Mouse (Mus musculus) erythroblast, embryonic 14.5 days (primary cell): ENCODE data around the gene Cnst. TPM values are rescaled to one million over a fixed set of nuclear protein-coding genes. Genes with fewer than 3 reads are reported as not detected.

Experiments used
- H3K27me3 ChIP-seq: 2 replicates; pipeline ENCODE4 v1.6.1; 2012; ENCODE audit warnings: inconsistent platforms; ENCODE audit not compliant: control insufficient read depth
- H3K36me3 ChIP-seq: 2 replicates; pipeline ENCODE4 v1.6.1; 2012; ENCODE audit warnings: mild to moderate bottlenecking, inconsistent platforms; ENCODE audit not compliant: control insufficient read depth
- H3K4me1 ChIP-seq: 2 replicates; pipeline ENCODE4 v1.6.1; 2012; ENCODE audit warnings: inconsistent platforms; ENCODE audit not compliant: control insufficient read depth
- H3K4me3 ChIP-seq: replicated peaks from 2 replicates; pipeline ENCODE3; 2012; ENCODE audit warnings: moderate library complexity, mild to moderate bottlenecking, inconsistent platforms
- H3K9me3 ChIP-seq: 2 replicates; pipeline ENCODE4 v1.6.1; 2012; ENCODE audit warnings: low read length, inconsistent platforms, mixed read lengths; ENCODE audit not compliant: control insufficient read depth
- GATA1 ChIP-seq: IDR thresholded peaks from 2 replicates; pipeline ENCODE4 v1.6.1; 2012; ENCODE audit warnings: low read length, inconsistent platforms, mixed read lengths
- TAL1 ChIP-seq: IDR thresholded peaks from 3 replicates; pipeline ENCODE4 v1.6.1; 2012; ENCODE audit warnings: low read length, inconsistent platforms, mixed read lengths
- polyA plus RNA-seq: library from polyadenylated mRNA; stranded (reverse); fragments of >175 nt; gene quantifications from 2 replicates; pipeline ENCODE4 v1.2.3, GENCODE M21; 2012

Gene Cnst
- polyA plus RNA-seq, 1 experiment, result 1.8 TPM

GRCm38 (mm10) chr1:179568690-179569398 is 22.7 kb downstream of the Cnst start:
- no peaks in the 10 kb centered on the region for H3K9me3 ChIP-seq
- H3K4me3 ChIP-seq, result no peak overlapping the region
- H3K27me3 ChIP-seq, result no peaks in the 10 kb centered on the region
- peaks cover 38% of the 10 kb centered on the region for H3K4me1 ChIP-seq
- H3K36me3 ChIP-seq, result peaks cover 7% of the 10 kb centered on the region
- TF ChIP-seq GATA1 (no peak), TAL1 (no peak)

- Histone ChIP-seq H3K36me3 (peaks cover 22% of the 10 kb centered on the region), H3K4me3 (no peak overlapping the region), H3K9me3 (no peaks in the 10 kb centered on the region), H3K4me1 (peaks cover 43% of the 10 kb centered on the region), H3K27me3 (no peaks in the 10 kb centered on the region)
- no peak for TF ChIP-seq TAL1
- TF ChIP-seq GATA1, result no peak
Observed at GRCm38 (mm10) chr1:179570482-179570881, 24.3 kb downstream of the Cnst start.

- Histone ChIP-seq H3K4me3 (no peak overlapping the region), H3K4me1 (peaks cover 39% of the 10 kb centered on the region), H3K27me3 (no peaks in the 10 kb centered on the region), H3K9me3 (no peaks in the 10 kb centered on the region), H3K36me3 (peaks cover 24% of the 10 kb centered on the region)
- no peak for TF ChIP-seq GATA1
- TF ChIP-seq TAL1, result no peak
Observed at GRCm38 (mm10) chr1:179571686-179572085, 25.5 kb downstream of the Cnst start.

GRCm38 (mm10) chr1:179573650-179574206 is 27.6 kb downstream of the Cnst start:
- TF ChIP-seq GATA1, result no peak
- TF ChIP-seq TAL1, result no peak
- H3K27me3 ChIP-seq, result no peaks in the 10 kb centered on the region
- H3K36me3 ChIP-seq, result peaks cover 29% of the 10 kb centered on the region
- peaks cover 36% of the 10 kb centered on the region for H3K4me1 ChIP-seq
- H3K4me3 ChIP-seq, result no peak overlapping the region
- H3K9me3 ChIP-seq, result no peaks in the 10 kb centered on the region

- H3K9me3 ChIP-seq, result no peaks in the 10 kb centered on the region
- no peaks in the 10 kb centered on the region for H3K27me3 ChIP-seq
- peaks cover 61% of the 10 kb centered on the region for H3K4me1 ChIP-seq
- peaks cover 65% of the 10 kb centered on the region for H3K36me3 ChIP-seq
- H3K4me3 ChIP-seq, result no peak overlapping the region
- TF ChIP-seq TAL1, result no peak
- no peak for TF ChIP-seq GATA1
Observed at GRCm38 (mm10) chr1:179578625-179579024, 32.5 kb downstream of the Cnst start.

- no peaks in the 10 kb centered on the region for H3K27me3 ChIP-seq
- no peaks in the 10 kb centered on the region for H3K9me3 ChIP-seq
- TF ChIP-seq GATA1 (no peak), TAL1 (no peak)
- H3K4me3 ChIP-seq, result no peak overlapping the region
- H3K4me1 ChIP-seq, result peaks cover 60% of the 10 kb centered on the region
- H3K36me3 ChIP-seq, result peaks cover 56% of the 10 kb centered on the region
Observed at GRCm38 (mm10) chr1:179580200-179580599, 34.0 kb downstream of the Cnst start.

- Histone ChIP-seq H3K4me3 (no peak overlapping the region), H3K4me1 (peaks cover 59% of the 10 kb centered on the region), H3K36me3 (peaks cover 50% of the 10 kb centered on the region), H3K9me3 (no peaks in the 10 kb centered on the region), H3K27me3 (no peaks in the 10 kb centered on the region)
- TF ChIP-seq TAL1 (no peak), GATA1 (no peak)
Observed at GRCm38 (mm10) chr1:179581422-179581821, 35.3 kb downstream of the Cnst start.

- H3K36me3 ChIP-seq, result peaks cover 50% of the 10 kb centered on the region
- TF ChIP-seq TAL1 (no peak), GATA1 (no peak)
- H3K27me3 ChIP-seq, result no peaks in the 10 kb centered on the region
- H3K4me3 ChIP-seq, result no peak overlapping the region
- no peaks in the 10 kb centered on the region for H3K9me3 ChIP-seq
- peaks cover 59% of the 10 kb centered on the region for H3K4me1 ChIP-seq
Observed at GRCm38 (mm10) chr1:179582021-179582433, 35.9 kb downstream of the Cnst start.

GRCm38 (mm10) chr1:179583090-179583489 is 36.9 kb downstream of the Cnst start:
- H3K4me3 ChIP-seq, result no peak overlapping the region
- TF ChIP-seq GATA1, result no peak
- TF ChIP-seq TAL1, result no peak
- H3K27me3 ChIP-seq, result no peaks in the 10 kb centered on the region
- H3K9me3 ChIP-seq, result no peaks in the 10 kb centered on the region
- H3K36me3 ChIP-seq, result peaks cover 48% of the 10 kb centered on the region
- peaks cover 53% of the 10 kb centered on the region for H3K4me1 ChIP-seq
